Comparison of ENCODE assay signal across 26 mouse cellular contexts in genomic region chrX:10582731-10583130, GRCm38 (mm10).
DNase-seq lines count a peak whose midpoint lies in the region; ATAC-seq and TF ChIP-seq lines count a peak whose summit lies in the region.
"Had no signal": no experiment of that assay in that cellular context is flagged by ENCODE, and none has a peak within 500 bp of the region (broad histone marks: within the 10 kb centered on the region; RNA-seq: fewer than 3 reads in every experiment).

No protein-coding gene starts in this region.

- TF ChIP-seq POLR2A in liver, adult 2 months (IDR thresholded peaks at IDR 0.05; ENCODE audit: extremely low read depth, insufficient read depth, low read length), result no peak

- H3K4me1 ChIP-seq in liver, adult 2 months (ENCODE audit: control insufficient read depth, insufficient read depth, low read length), result peaks cover 2% of the 10 kb centered on the region; the same call in 1 of the 2 replicates
- H3K4me1 ChIP-seq in liver, postnatal 0 days (ENCODE audit: insufficient read depth), result no peaks in the 10 kb centered on the region
- H3K4me1 ChIP-seq: embryonic facial prominence, embryonic 10.5 days; embryonic facial prominence, embryonic 12.5 days; forebrain, embryonic 10.5 days; forebrain, embryonic 13.5 days; forebrain, embryonic 15.5 days had no signal

- no peak for TF ChIP-seq EP300 in liver, postnatal 0 days (IDR thresholded peaks at IDR 0.05; ENCODE audit: low read depth)

- no peaks in the 10 kb centered on the region; the same call in 1 of the 2 replicates for H3K9me3 ChIP-seq in liver, postnatal 0 days (ENCODE audit: low read length)
- H3K9me3 ChIP-seq: embryonic facial prominence, embryonic 10.5 days; embryonic facial prominence, embryonic 12.5 days; forebrain, embryonic 10.5 days; forebrain, embryonic 13.5 days; forebrain, embryonic 15.5 days; G1E had no signal

- peak; percentile 32 for DNase-seq in liver, adult 2 months (ENCODE audit: extremely low read depth, low read depth, low spot score)
- no peak for DNase-seq in liver, postnatal 0 days
- DNase-seq in gastrocnemius, postnatal 14 days, result no peak
- DNase-seq in cerebellum, postnatal 25 days, result no peak
- DNase-seq: adrenal gland, adult 8-10 months; adrenal gland, postnatal 14 days; adrenal gland, postnatal 36 days; B cell, adult 2 months; cerebellum, adult 11 months; cerebellum, adult 18-20 months; cerebellum, adult 8-10 months; cerebellum, adult 9-11 months; cerebellum, postnatal 14 days; forebrain, postnatal 0 days had no signal

- ATAC-seq in liver, postnatal 0 days, result no peak
- ATAC-seq in granulocyte monocyte progenitor cell, adult 5-6 weeks (replicated peaks; ENCODE audit: poor library complexity, severe bottlenecking), result peak; percentile 84
- ATAC-seq in megakaryocyte progenitor cell, adult 5-6 weeks (replicated peaks; ENCODE audit: poor library complexity), result peak; percentile 55; the same call in 1 of the 2 replicates
- ATAC-seq: activated CD4-positive, CD25-positive, alpha-beta regulatory T cell, adult 4 months; CD4-positive, CD25-positive, alpha-beta regulatory T cell, adult 4 months; forebrain, embryonic 13.5 days; forebrain, embryonic 15.5 days; forebrain, postnatal 0 days; Patski had no signal

- no peak overlapping the region for H3K9ac ChIP-seq in liver, adult 2 months (ENCODE audit: low read depth, low read length)
- no peak overlapping the region for H3K9ac ChIP-seq in liver, postnatal 0 days (replicated peaks)
- H3K9ac ChIP-seq: embryonic facial prominence, embryonic 12.5 days; forebrain, embryonic 13.5 days; forebrain, embryonic 15.5 days; forebrain, postnatal 0 days had no signal

- no peak for TF ChIP-seq CTCF in liver, adult 2 months (IDR thresholded peaks at IDR 0.05; ENCODE audit: low read depth, low read length)
- TF ChIP-seq CTCF in liver, postnatal 0 days (IDR thresholded peaks at IDR 0.05; ENCODE audit: low read depth), result no peak

- 60% methylated on average over 4 of the region's 4 CpGs for WGBS in liver, adult 2 months
- WGBS in liver, postnatal 0 days (ENCODE audit: insufficient replicate concordance), result 67% methylated on average over 4 of the region's 4 CpGs

- H3K27me3 ChIP-seq in liver, adult 2 months (ENCODE audit: control insufficient read depth, insufficient read depth, low read length), result no peaks in the 10 kb centered on the region
- H3K27me3 ChIP-seq in liver, postnatal 0 days (ENCODE audit: insufficient read depth, low read length), result no peaks in the 10 kb centered on the region
- H3K27me3 ChIP-seq: CH12.LX; embryonic facial prominence, embryonic 12.5 days; forebrain, embryonic 13.5 days; forebrain, embryonic 15.5 days had no signal

- H3K79me2 ChIP-seq in liver, adult 2 months (ENCODE audit: control insufficient read depth, insufficient read depth, low read length), result no peaks in the 10 kb centered on the region

- intact Hi-C loops in gastrocnemius, postnatal 14 days (cut with DNase I; ENCODE audit: low total_unique reads), result no loop called here

- no peak overlapping the region for H3K27ac ChIP-seq in liver, adult 2 months (replicated peaks; ENCODE audit: insufficient read depth, low read depth, low read length)
- no peak overlapping the region for H3K27ac ChIP-seq in liver, postnatal 0 days (ENCODE audit: low read depth)
- H3K27ac ChIP-seq: embryonic facial prominence, embryonic 10.5 days; embryonic facial prominence, embryonic 12.5 days; forebrain, embryonic 10.5 days; forebrain, embryonic 13.5 days; forebrain, embryonic 15.5 days had no signal

- H3K36me3 ChIP-seq in liver, adult 2 months (ENCODE audit: control insufficient read depth, insufficient read depth, low read length), result no peaks in the 10 kb centered on the region
- H3K36me3 ChIP-seq in liver, postnatal 0 days (replicated peaks; ENCODE audit: insufficient read depth, low read length), result no peaks in the 10 kb centered on the region
- H3K36me3 ChIP-seq: embryonic facial prominence, embryonic 10.5 days; embryonic facial prominence, embryonic 12.5 days; forebrain, embryonic 15.5 days; G1E had no signal

- H3K4me3 ChIP-seq in liver, adult 2 months (ENCODE audit: insufficient read depth, low read depth, low read length), result no peak overlapping the region
- H3K4me3 ChIP-seq in liver, postnatal 0 days (ENCODE audit: low read depth, low read length), result no peak overlapping the region
- H3K4me3 ChIP-seq: embryonic facial prominence, embryonic 10.5 days; embryonic facial prominence, embryonic 12.5 days; forebrain, embryonic 10.5 days; forebrain, embryonic 13.5 days; forebrain, embryonic 15.5 days had no signal

- no peak overlapping the region for H3K4me2 ChIP-seq in liver, postnatal 0 days (ENCODE audit: low read depth, low read length)
- H3K4me2 ChIP-seq: embryonic facial prominence, embryonic 12.5 days; forebrain, embryonic 13.5 days; forebrain, embryonic 15.5 days had no signal
